Mouse (Mus musculus) midbrain, embryonic 15.5 days (tissue): Measurements from ENCODE around the gene Gm10184. TPM values are rescaled to one million over a fixed set of nuclear protein-coding genes. Genes with fewer than 3 reads are reported as not detected.
"Not testable (repeated sequence)": the region's sequence is repeated elsewhere in the genome, so short reads cannot be mapped to it uniquely, and the experiment has no call there.

Experiments used
- ATAC-seq: fragments of 200-750 bp; cut with Nextera tagmentation; replicated peaks from 2 replicates; pipeline ENCODE4 v1.8.0; 2017; ENCODE audit warnings: moderate TSS enrichment
- H3K27ac ChIP-seq: fragments of 300-500 bp; sonication (generic); 2 replicates; pipeline ENCODE4 v1.5.1; 2015; ENCODE audit warnings: mild to moderate bottlenecking, inconsistent platforms
- H3K27me3 ChIP-seq: fragments of 300-500 bp; sonication (generic); replicated peaks from 2 replicates; pipeline ENCODE4 v1.6.1; 2015; ENCODE audit warnings: inconsistent platforms
- H3K36me3 ChIP-seq: fragments of 300-500 bp; sonication (generic); replicated peaks from 2 replicates; pipeline ENCODE4 v1.6.1; 2015; ENCODE audit warnings: inconsistent platforms
- H3K4me1 ChIP-seq: fragments of 300-500 bp; sonication (generic); 2 replicates; pipeline ENCODE4 v1.6.1; 2015; ENCODE audit warnings: inconsistent platforms
- H3K4me2 ChIP-seq: fragments of 300-500 bp; sonication (generic); 2 replicates; pipeline ENCODE4 v1.6.1; 2015; ENCODE audit warnings: inconsistent platforms, mild to moderate bottlenecking, moderate library complexity
- H3K4me3 ChIP-seq: fragments of 300-500 bp; sonication (generic); 2 replicates; pipeline ENCODE4 v1.5.1; 2015; ENCODE audit warnings: mild to moderate bottlenecking, inconsistent platforms
- H3K9ac ChIP-seq: fragments of 300-500 bp; sonication (generic); 2 replicates; pipeline ENCODE4 v1.6.1; 2015; ENCODE audit warnings: mild to moderate bottlenecking, inconsistent platforms
- H3K9me3 ChIP-seq: fragments of 300-500 bp; sonication (generic); 2 replicates; pipeline ENCODE4 v1.6.1; 2016; ENCODE audit warnings: inconsistent platforms
- WGBS: fragments of 180-500 bp; shearing (Covaris S2); methylation state at CpG from one replicate; pipeline ENCODE4 v1.1.7; 2015; ENCODE audit warnings: mixed read lengths; 5-methylcytosine and 5-hydroxymethylcytosine counted together
- polyA plus RNA-seq: library from polyadenylated mRNA; unstranded; fragments of >200 nt; fragmentation: Nextera tagmentation; extraction: Ambion mirVana; gene quantifications from 2 replicates; pipeline ENCODE4 v1.2.1, GENCODE M21; 2015

The Gm10184 gene
- polyA plus RNA-seq: 16.3 and 19.8 TPM in 2 replicates

DNA sequence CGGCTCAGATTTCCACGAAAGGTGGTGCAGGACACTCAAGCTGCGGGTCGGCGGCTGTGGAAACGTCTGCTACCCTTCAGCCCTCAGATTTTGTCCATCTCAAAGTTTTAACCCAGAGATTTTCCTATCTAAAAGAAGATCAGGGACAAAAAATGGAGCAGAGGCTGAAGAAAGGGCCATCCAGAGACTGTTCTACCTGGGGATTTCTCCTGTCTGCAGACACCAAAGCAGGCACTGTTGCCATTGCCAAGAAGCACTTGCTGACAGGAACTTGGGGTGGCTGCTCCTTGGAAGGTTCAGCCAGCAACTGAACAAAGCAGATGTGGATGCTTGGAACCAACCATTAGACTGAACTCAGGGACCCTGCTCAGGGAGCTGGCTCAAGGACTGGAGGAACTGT, at the start of gene Gm10184:
Gene Gm10184 (minus strand): TSS at position 101 of the 400 bp plus-strand sequence.
- H3K4me3 ChIP-seq: no peak within 1 kb of the TSS

DNA sequence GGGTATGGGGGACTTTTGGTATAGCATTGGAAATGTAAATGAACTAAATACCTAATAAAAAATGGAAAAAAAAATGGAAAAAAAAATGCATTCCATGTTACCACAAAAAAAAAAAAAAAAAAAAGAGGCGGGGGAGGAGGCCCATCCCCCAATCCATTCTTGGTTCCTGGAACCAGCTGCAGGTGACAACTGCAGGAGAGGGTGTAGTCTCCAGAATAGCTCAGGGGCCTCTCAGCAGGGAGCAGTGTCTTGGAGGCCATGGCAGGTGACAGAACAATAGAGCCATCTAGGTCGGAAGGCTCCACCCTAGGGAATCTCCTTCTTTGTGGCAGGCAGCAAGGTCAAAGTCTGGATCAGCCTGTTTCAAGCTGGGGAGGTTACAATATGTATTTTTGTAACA, 23.7 kb upstream of the Gm10184 start:
- Histone ChIP-seq H3K4me1 (no peaks in the 10 kb centered on the region), H3K9ac (no peak overlapping the region), H3K4me2 (no peak overlapping the region), H3K4me3 (no peak overlapping the region), H3K27ac (no peak overlapping the region), H3K36me3 (no peaks in the 10 kb centered on the region), H3K9me3 (no peaks in the 10 kb centered on the region), H3K27me3 (no peaks in the 10 kb centered on the region)
- ATAC-seq: no peak
- WGBS: 45% methylated on average over 2 of the region's 2 CpGs

More for the DNA sequence above, at the start of gene Gm10184:
- Histone ChIP-seq H3K36me3 (no peaks in the 10 kb centered on the region), H3K27me3 (no peaks in the 10 kb centered on the region), H3K4me2 (no peak within 1 kb of the TSS), H3K9me3 (no peaks in the 10 kb centered on the region), H3K9ac (no peak within 1 kb of the TSS), H3K27ac (no peak within 1 kb of the TSS), H3K4me1 (no peaks in the 10 kb centered on the region)
- WGBS: 96% methylated on average over 6 of the region's 6 CpGs
- ATAC-seq: no peak

DNA sequence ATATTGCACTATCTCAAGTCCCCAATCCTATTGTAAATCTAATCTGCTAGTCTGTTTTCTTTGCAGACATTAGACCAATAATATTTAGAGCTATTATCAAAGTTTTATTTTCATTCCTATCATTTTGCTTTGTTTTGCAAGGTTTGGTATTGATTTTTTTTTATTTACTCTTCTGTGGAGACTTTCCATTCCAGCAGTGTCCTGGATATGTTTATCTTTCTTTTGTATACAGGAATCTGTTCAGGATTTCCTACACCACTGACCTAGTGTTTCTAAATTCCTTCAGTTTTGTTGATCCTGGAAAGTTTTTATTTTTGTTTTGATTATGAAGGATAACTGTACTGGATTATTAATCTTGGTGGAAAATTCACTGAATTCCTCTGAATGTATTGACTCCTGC, 2.6 kb downstream of the Gm10184 start:
- Histone ChIP-seq H3K4me1 (no peaks in the 10 kb centered on the region), H3K27ac (no peak overlapping the region), H3K36me3 (no peaks in the 10 kb centered on the region), H3K4me3 (no peak overlapping the region), H3K4me2 (no peak overlapping the region), H3K9me3 (no peaks in the 10 kb centered on the region), H3K27me3 (no peaks in the 10 kb centered on the region), H3K9ac (no peak overlapping the region)
- ATAC-seq: no peak

DNA sequence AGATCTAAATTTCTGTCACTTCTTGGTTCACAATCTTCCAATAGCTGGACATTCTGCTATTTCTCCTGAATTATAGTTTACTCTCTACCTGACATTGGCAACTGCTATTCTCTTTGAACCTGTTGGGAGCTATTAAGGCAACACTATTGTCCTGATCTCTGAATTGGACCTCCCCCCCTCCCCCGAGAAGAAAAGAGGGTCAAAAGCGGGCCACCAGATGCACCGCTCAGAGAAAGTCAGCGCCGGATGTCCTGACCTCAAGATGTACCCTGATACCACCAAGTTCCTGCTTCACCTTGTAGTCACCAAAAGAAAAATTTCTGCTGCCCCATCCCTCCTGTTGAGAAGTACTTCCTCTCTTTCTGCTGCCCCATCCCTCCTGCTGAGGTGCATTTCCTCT, 5.5 kb downstream of the Gm10184 start:
- H3K4me3 ChIP-seq: not testable (repeated sequence)

DNA sequence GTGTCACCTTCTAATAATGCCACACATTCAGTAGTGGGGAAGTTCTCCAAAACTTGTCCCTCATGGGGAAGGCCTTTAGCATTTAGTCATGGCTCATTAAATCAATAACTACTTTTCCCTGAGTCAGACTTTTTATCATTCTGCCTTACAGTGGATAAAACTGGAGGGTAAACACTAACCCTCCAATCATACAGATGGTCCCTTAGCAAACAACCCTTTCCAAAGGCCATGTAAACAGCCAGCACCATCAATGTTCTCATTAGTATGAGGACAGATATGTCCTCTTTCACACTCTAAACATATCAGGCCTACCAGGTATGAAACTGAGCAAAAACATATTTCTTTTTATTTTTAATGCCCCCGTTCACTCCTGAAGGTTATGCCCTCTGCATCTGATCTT, 7.5 kb downstream of the Gm10184 start:
- H3K4me1 ChIP-seq: no peaks in the 10 kb centered on the region
- H3K9ac ChIP-seq: no peak overlapping the region
- H3K4me3 ChIP-seq: no peak overlapping the region
- H3K36me3 ChIP-seq: no peaks in the 10 kb centered on the region
- no peak overlapping the region for H3K4me2 ChIP-seq
- no peaks in the 10 kb centered on the region for H3K9me3 ChIP-seq
- H3K27me3 ChIP-seq: no peaks in the 10 kb centered on the region
- no peak overlapping the region for H3K27ac ChIP-seq
- ATAC-seq: no peak
- 96% methylated on average over 1 of the region's 1 CpGs for WGBS

More for the DNA sequence above, 5.5 kb downstream of the Gm10184 start:
- 92% methylated on average over 5 of the region's 5 CpGs for WGBS
- not testable (repeated sequence) for H3K4me1 ChIP-seq, H3K4me2 ChIP-seq, H3K27me3 ChIP-seq, H3K27ac ChIP-seq, H3K9me3 ChIP-seq, ATAC-seq, H3K9ac ChIP-seq, H3K36me3 ChIP-seq

DNA sequence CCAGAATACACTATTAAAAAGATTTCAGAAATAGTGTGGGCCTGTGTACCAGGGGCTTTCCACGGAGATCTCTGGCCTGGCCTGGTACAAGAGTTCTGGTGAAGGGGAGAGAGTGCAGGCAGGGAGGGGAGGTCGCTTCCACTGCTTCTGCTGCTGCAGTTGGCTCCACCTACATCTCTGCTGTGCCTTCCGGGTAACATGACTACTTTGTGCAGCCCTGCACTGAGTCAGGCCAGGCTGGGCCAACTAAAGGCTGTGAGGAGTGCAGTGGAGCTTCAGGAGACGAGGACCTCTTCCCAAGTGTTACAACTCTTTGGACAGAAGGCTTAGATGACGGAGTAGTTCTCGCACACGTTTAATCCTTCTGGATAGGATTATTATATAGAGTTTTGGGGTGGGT, 9.6 kb downstream of the Gm10184 start:
- Histone ChIP-seq H3K36me3 (no peaks in the 10 kb centered on the region), H3K4me2 (no peak overlapping the region), H3K27ac (no peak overlapping the region), H3K4me1 (no peaks in the 10 kb centered on the region), H3K27me3 (no peaks in the 10 kb centered on the region), H3K9me3 (no peaks in the 10 kb centered on the region), H3K9ac (no peak overlapping the region), H3K4me3 (no peak overlapping the region)
- no peak for ATAC-seq
- WGBS: 68% methylated on average over 7 of the region's 7 CpGs

DNA sequence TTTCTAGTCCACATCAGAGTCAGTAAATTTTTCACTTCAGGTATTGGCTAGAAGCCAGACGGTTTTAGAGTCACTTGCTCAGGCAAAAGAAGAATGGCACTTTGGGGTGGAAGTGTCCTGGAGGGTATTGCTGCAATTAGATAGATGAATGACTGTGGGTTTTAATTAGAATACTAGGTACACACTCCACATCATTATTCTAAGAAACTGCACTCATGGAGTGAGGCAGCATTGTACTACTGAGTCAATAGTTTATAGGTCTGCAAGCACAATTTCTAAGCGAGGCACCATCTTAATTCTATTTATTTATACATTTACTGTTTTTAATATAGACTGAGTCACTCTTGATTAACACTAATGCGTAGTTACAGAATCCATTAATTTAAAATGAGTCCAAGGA, 10.4 kb downstream of the Gm10184 start:
- Histone ChIP-seq H3K36me3 (no peaks in the 10 kb centered on the region), H3K27me3 (no peaks in the 10 kb centered on the region), H3K9ac (no peak overlapping the region), H3K4me2 (no peak overlapping the region), H3K9me3 (no peaks in the 10 kb centered on the region), H3K4me3 (no peak overlapping the region), H3K27ac (no peak overlapping the region), H3K4me1 (no peaks in the 10 kb centered on the region)
- WGBS: 72% methylated on average over 3 of the region's 3 CpGs
- ATAC-seq: no peak

DNA sequence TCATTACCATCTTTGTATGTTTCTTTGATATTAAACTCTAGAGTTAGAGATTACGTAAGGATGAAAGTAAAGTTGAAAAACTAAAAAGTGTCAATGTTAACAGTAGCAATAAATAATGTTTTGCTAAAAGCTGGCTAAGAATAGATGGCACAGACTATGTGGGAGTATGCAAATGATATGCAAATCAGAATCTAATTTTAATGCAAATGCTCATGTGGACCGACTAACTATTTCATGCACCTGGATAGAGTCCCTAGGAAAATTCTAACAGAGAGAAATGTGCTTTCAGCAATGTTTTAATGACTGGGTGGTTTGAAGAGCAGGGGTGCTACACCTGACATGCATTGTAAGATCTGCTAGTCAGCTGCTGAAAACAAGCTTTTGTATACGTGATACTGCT, 45.3 kb downstream of the Gm10184 start:
- no peak overlapping the region for H3K9ac ChIP-seq
- no peak overlapping the region for H3K27ac ChIP-seq
- no peaks in the 10 kb centered on the region for H3K4me1 ChIP-seq
- no peak overlapping the region for H3K4me2 ChIP-seq
- no peaks in the 10 kb centered on the region for H3K36me3 ChIP-seq
- no peak for ATAC-seq
- WGBS: 58% methylated on average over 3 of the region's 3 CpGs
- no peak overlapping the region for H3K4me3 ChIP-seq
- H3K27me3 ChIP-seq: no peaks in the 10 kb centered on the region
- no peaks in the 10 kb centered on the region for H3K9me3 ChIP-seq
